Mouse (Mus musculus): ENCODE data around the gene Smc3.

DNA sequence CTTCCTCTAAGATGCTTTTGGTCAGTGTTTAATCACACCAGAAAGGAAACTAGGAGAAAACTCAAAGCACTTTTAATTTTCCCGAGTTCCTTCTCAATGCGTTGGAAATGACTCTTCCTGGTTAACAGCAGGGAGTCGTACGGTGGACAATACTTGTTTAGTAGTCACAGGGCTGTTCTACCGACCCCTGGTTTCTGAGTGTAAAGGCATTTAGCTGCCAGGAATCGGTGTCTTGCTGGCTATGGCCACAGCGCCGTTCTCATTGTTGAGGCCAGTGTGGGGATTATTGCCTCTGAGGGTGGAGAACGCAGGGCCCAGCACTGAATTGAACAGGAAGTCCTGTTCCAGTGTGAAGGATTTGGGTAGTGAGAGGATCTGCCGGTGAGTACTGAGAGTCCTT lies 90.6 kb downstream of the Smc3 start:
- TF ChIP-seq CHD2 (IDR thresholded peaks at IDR 0.05; ENCODE audit: low read depth, low read length) (no peak), HCFC1 (IDR thresholded peaks at IDR 0.05; ENCODE audit: borderline replicate concordance, insufficient read depth, low read length) (no peak), MAFK (IDR thresholded peaks at IDR 0.05; ENCODE audit: insufficient read depth, low read depth, low read length) (no peak), ZNF384 (IDR thresholded peaks at IDR 0.05; ENCODE audit: low read depth, low read length) (no peak), ZC3H11A (IDR thresholded peaks at IDR 0.05; ENCODE audit: borderline replicate concordance, low read depth, low read length) (no peak)

Measured in ES-E14 (cell line).